In the genomic region with DNA sequence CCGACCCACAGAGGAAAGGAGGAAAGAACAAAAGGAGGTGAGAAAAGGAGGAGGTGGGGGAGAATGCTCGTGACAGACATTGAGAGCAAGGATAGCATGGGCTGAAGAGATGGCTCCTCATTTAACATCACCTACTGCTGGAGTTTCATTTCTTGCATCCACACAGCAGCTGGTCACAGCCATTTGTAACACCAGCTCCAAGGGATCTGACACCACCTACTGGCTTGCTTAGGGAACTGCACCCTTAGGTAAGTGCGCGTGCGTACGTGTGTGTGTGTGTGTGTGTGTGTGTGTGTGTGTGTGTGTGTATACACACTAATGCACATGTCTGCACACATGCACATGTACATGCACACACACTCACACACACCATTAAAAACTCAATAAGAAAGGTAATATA, we compare ENCODE assay signal across 9 mouse cellular contexts. TPM values are rescaled to one million over a fixed set of nuclear protein-coding genes. Genes with fewer than 3 reads are reported as not detected.
DNase-seq lines count a peak whose midpoint lies in the region; ATAC-seq and TF ChIP-seq lines count a peak whose summit lies in the region.
"Had no signal": no experiment of that assay in that cellular context is flagged by ENCODE, and none has a peak within 500 bp of the region (broad histone marks: within the 10 kb centered on the region; RNA-seq: fewer than 3 reads in every experiment).

No protein-coding gene starts in this region.

- H3K27ac ChIP-seq in forebrain, postnatal 0 days (ENCODE audit: low read depth, low read length), result no peak overlapping the region
- H3K27ac ChIP-seq in forebrain, embryonic 15.5 days (replicated peaks), result no peak overlapping the region
- no peak overlapping the region for H3K27ac ChIP-seq in neural tube, embryonic 11.5 days (ENCODE audit: low read depth, low read length)
- no peak overlapping the region for H3K27ac ChIP-seq in embryonic facial prominence, embryonic 10.5 days (replicated peaks)

- no peaks in the 10 kb centered on the region for H3K4me1 ChIP-seq in forebrain, postnatal 0 days (ENCODE audit: insufficient read depth)
- H3K4me1 ChIP-seq in forebrain, embryonic 15.5 days, result no peaks in the 10 kb centered on the region
- H3K4me1 ChIP-seq in neural tube, embryonic 11.5 days (ENCODE audit: control insufficient read depth, insufficient read depth, low read length), result no peaks in the 10 kb centered on the region
- H3K4me1 ChIP-seq in embryonic facial prominence, embryonic 10.5 days, result peaks cover 10% of the 10 kb centered on the region

- H3K4me3 ChIP-seq in forebrain, postnatal 0 days (ENCODE audit: low read depth, low read length), result no peak overlapping the region
- H3K4me3 ChIP-seq in forebrain, embryonic 15.5 days, result no peak overlapping the region
- no peak overlapping the region for H3K4me3 ChIP-seq in neural tube, embryonic 11.5 days (ENCODE audit: low read depth, low read length)
- H3K4me3 ChIP-seq in embryonic facial prominence, embryonic 10.5 days, result no peak overlapping the region

- H3K4me2 ChIP-seq in forebrain, postnatal 0 days (ENCODE audit: low read depth), result no peak overlapping the region
- H3K4me2 ChIP-seq in forebrain, embryonic 15.5 days (replicated peaks), result no peak overlapping the region
- H3K4me2 ChIP-seq in neural tube, embryonic 11.5 days (ENCODE audit: low read depth), result no peak overlapping the region

- 88% methylated on average over 6 of the region's 6 CpGs for WGBS in forebrain, postnatal 0 days
- 89% methylated on average over 6 of the region's 6 CpGs for WGBS in forebrain, embryonic 15.5 days
- 84% methylated on average over 6 of the region's 6 CpGs for WGBS in neural tube, embryonic 11.5 days
- WGBS in embryonic facial prominence, embryonic 10.5 days, result 92% methylated on average over 6 of the region's 6 CpGs

- no peak overlapping the region for H3K9ac ChIP-seq in forebrain, postnatal 0 days
- no peak overlapping the region for H3K9ac ChIP-seq in forebrain, embryonic 15.5 days (replicated peaks)
- no peak overlapping the region for H3K9ac ChIP-seq in neural tube, embryonic 11.5 days (ENCODE audit: low read length)

- no peaks in the 10 kb centered on the region for H3K9me3 ChIP-seq in forebrain, postnatal 0 days (ENCODE audit: low read length)
- no peaks in the 10 kb centered on the region for H3K9me3 ChIP-seq in forebrain, embryonic 15.5 days
- H3K9me3 ChIP-seq in neural tube, embryonic 11.5 days (ENCODE audit: control insufficient read depth, low read length), result no peaks in the 10 kb centered on the region
- no peaks in the 10 kb centered on the region for H3K9me3 ChIP-seq in embryonic facial prominence, embryonic 10.5 days
- H3K9me3 ChIP-seq: G1E had no signal

- no peak for DNase-seq in forebrain, postnatal 0 days
- DNase-seq in neural tube, embryonic 11.5 days (ENCODE audit: low spot score), result peak; percentile 25
- DNase-seq in neural tube, embryonic 10.5 days (ENCODE audit: extremely low spot score, low spot score), result no peak
- DNase-seq in embryonic facial prominence, embryonic 10.5 days (ENCODE audit: low spot score), result peak; percentile 41
- DNase-seq in thymus, postnatal 14 days, result peak; percentile 44
- no peak for DNase-seq in cerebellum, adult 9-10 months
- DNase-seq in gastrocnemius, adult 8-10 months (ENCODE audit: low spot score in 2 of 2), result no peak

- no peak for ATAC-seq in forebrain, postnatal 0 days
- no peak for ATAC-seq in forebrain, embryonic 15.5 days (replicated peaks)
- no peak for ATAC-seq in neural tube, embryonic 11.5 days (ENCODE audit: insufficient read depth, low FRiP score, low TSS enrichment)

- H3K27me3 ChIP-seq in forebrain, postnatal 0 days (ENCODE audit: insufficient read depth, low read length), result no peaks in the 10 kb centered on the region
- no peaks in the 10 kb centered on the region for H3K27me3 ChIP-seq in forebrain, embryonic 15.5 days
- H3K27me3 ChIP-seq in neural tube, embryonic 11.5 days (ENCODE audit: control insufficient read depth, insufficient read depth, low read length), result no peaks in the 10 kb centered on the region
- H3K27me3 ChIP-seq in embryonic facial prominence, embryonic 10.5 days (replicated peaks; ENCODE audit: low read depth, poor library complexity, severe bottlenecking), result no peaks in the 10 kb centered on the region

- TF ChIP-seq CTCF in forebrain, postnatal 0 days (IDR thresholded peaks at IDR 0.05; ENCODE audit: low read depth), result peak; percentile 73

- no peaks in the 10 kb centered on the region for H3K36me3 ChIP-seq in forebrain, postnatal 0 days (ENCODE audit: insufficient read depth)
- no peaks in the 10 kb centered on the region for H3K36me3 ChIP-seq in forebrain, embryonic 15.5 days
- no peaks in the 10 kb centered on the region for H3K36me3 ChIP-seq in neural tube, embryonic 11.5 days (ENCODE audit: control insufficient read depth, insufficient read depth, low read length)
- H3K36me3 ChIP-seq in embryonic facial prominence, embryonic 10.5 days (replicated peaks), result no peaks in the 10 kb centered on the region
- H3K36me3 ChIP-seq: G1E had no signal

RNA-seq across cellular contexts. Expression of a gene that starts 20.8 kb away (rescaled TPM):
- total RNA-seq in forebrain, postnatal 0 days (2014; rRNA removed), result 1.7 and 1.8 TPM in 2 replicates
- polyA plus RNA-seq in forebrain, postnatal 0 days (2015; fragmentation: Nextera tagmentation; extraction: Ambion mirVana), result 1.3 and 2.0 TPM in 2 replicates
- polyA plus RNA-seq in forebrain, embryonic 15.5 days (2015; fragmentation: Nextera tagmentation; extraction: Ambion mirVana), result 1.8 and 2.0 TPM in 2 replicates
- 6.5 and 7.4 TPM in 2 replicates for polyA plus RNA-seq in neural tube, embryonic 11.5 days (2014; fragmentation: Nextera tagmentation; extraction: Ambion mirVana)
- 6.4 and 7.1 TPM in 2 replicates for polyA plus RNA-seq in embryonic facial prominence, embryonic 10.5 days (2016; fragmentation: Nextera tagmentation; extraction: Ambion mirVana)
- total RNA-seq in gastrocnemius, adult 8-10 months (2022), result 1 to 10 TPM; 1.8 to 3.2 (median 2.5) TPM
- polyA plus RNA-seq: G1E had no signal

Comparison
In these comparisons a context has a peak if more than half of its experiments do, and no peak if none do; other contexts are left out.
1. DNase-seq: peak in neural tube, embryonic 11.5 days (single experiment), embryonic facial prominence, embryonic 10.5 days (single experiment) and thymus, postnatal 14 days (single experiment); none in forebrain, postnatal 0 days (single experiment), neural tube, embryonic 10.5 days (single experiment), cerebellum, adult 9-10 months (single experiment) and gastrocnemius, adult 8-10 months (0 of 2).